Mouse (Mus musculus): ENCODE results near the gene Col11a2. TPM values are rescaled to one million over a fixed set of nuclear protein-coding genes. Genes with fewer than 3 reads are reported as not detected.

Gene Col11a2
- polyA plus RNA-seq, 1 experiment from 2014 or later: 1.6 TPM

- H3K27me3 ChIP-seq (ENCODE audit: insufficient read depth, low read length): no peaks in the 10 kb centered on the region
- H3K4me1 ChIP-seq (replicated peaks; ENCODE audit: insufficient read depth, low read length): peaks cover 5% of the 10 kb centered on the region; the same call in 1 of the 2 replicates
- H3K4me3 ChIP-seq (replicated peaks; ENCODE audit: low read depth, low read length): no peak overlapping the region
- TF ChIP-seq CTCF (IDR thresholded peaks at IDR 0.05; ENCODE audit: low read depth): no peak
- no peaks in the 10 kb centered on the region for H3K9me3 ChIP-seq (replicated peaks; ENCODE audit: low read length)
- no peak overlapping the region for H3K9ac ChIP-seq (ENCODE audit: low read depth, low read length)
- no peak overlapping the region for H3K4me2 ChIP-seq (ENCODE audit: low read length)
- H3K36me3 ChIP-seq (ENCODE audit: insufficient read depth, low read length): no peaks in the 10 kb centered on the region
- no peak overlapping the region for H3K27ac ChIP-seq
- DNase-seq (ENCODE audit: low spot score) (no peak), ATAC-seq (replicated peaks; ENCODE audit: low FRiP score, low read depth) (no peak)
- WGBS: 73% methylated on average over 6 of the region's 6 CpGs
Observed at GRCm38 (mm10) chr17:34102831-34103230, 63.6 kb downstream of the Col11a2 start.

GRCm38 (mm10) chr17:34104804-34105203 is 65.6 kb downstream of the Col11a2 start:
- TF ChIP-seq CTCF (IDR thresholded peaks at IDR 0.05; ENCODE audit: low read depth): no peak
- H3K27me3 ChIP-seq (ENCODE audit: insufficient read depth, low read length): no peaks in the 10 kb centered on the region
- 77% methylated on average over 9 of the region's 9 CpGs for WGBS
- H3K27ac ChIP-seq: no peak overlapping the region
- no peaks in the 10 kb centered on the region for H3K9me3 ChIP-seq (replicated peaks; ENCODE audit: low read length)
- no peak overlapping the region for H3K4me3 ChIP-seq (replicated peaks; ENCODE audit: low read depth, low read length)
- ATAC-seq (replicated peaks; ENCODE audit: low FRiP score, low read depth) (no peak), DNase-seq (ENCODE audit: low spot score) (no peak)
- no peak overlapping the region for H3K9ac ChIP-seq (ENCODE audit: low read depth, low read length)
- H3K36me3 ChIP-seq (ENCODE audit: insufficient read depth, low read length): peaks cover 5% of the 10 kb centered on the region; the same call in 1 of the 2 replicates
- no peak overlapping the region for H3K4me2 ChIP-seq (ENCODE audit: low read length)
- H3K4me1 ChIP-seq (replicated peaks; ENCODE audit: insufficient read depth, low read length): peaks cover under 1% of the 10 kb centered on the region; the same call in 1 of the 2 replicates

- Histone ChIP-seq H3K9me3 (replicated peaks; ENCODE audit: low read length) (no peaks in the 10 kb centered on the region), H3K9ac (ENCODE audit: low read depth, low read length) (no peak overlapping the region), H3K27me3 (ENCODE audit: insufficient read depth, low read length) (no peaks in the 10 kb centered on the region), H3K4me3 (replicated peaks; ENCODE audit: low read depth, low read length) (no peak overlapping the region), H3K4me1 (replicated peaks; ENCODE audit: insufficient read depth, low read length) (no peaks in the 10 kb centered on the region), H3K27ac (no peak overlapping the region), H3K36me3 (ENCODE audit: insufficient read depth, low read length) (peaks cover 17% of the 10 kb centered on the region), H3K4me2 (ENCODE audit: low read length) (no peak overlapping the region)
- DNase-seq (ENCODE audit: low spot score) (no peak), ATAC-seq (replicated peaks; ENCODE audit: low FRiP score, low read depth) (no peak)
- WGBS: 83% methylated on average over 7 of the region's 7 CpGs
- TF ChIP-seq CTCF (IDR thresholded peaks at IDR 0.05; ENCODE audit: low read depth): no peak
Observed at GRCm38 (mm10) chr17:34106555-34106954, 67.3 kb downstream of the Col11a2 start.

GRCm38 (mm10) chr17:34107109-34107867 is 68.1 kb downstream of the Col11a2 start:
- no peak overlapping the region for H3K9ac ChIP-seq (ENCODE audit: low read depth, low read length)
- no peak overlapping the region for H3K27ac ChIP-seq
- H3K4me3 ChIP-seq (replicated peaks; ENCODE audit: low read depth, low read length): no peak overlapping the region
- TF ChIP-seq CTCF (IDR thresholded peaks at IDR 0.05; ENCODE audit: low read depth): no peak
- H3K27me3 ChIP-seq (ENCODE audit: insufficient read depth, low read length): no peaks in the 10 kb centered on the region
- DNase-seq (ENCODE audit: low spot score): no peak
- ATAC-seq (replicated peaks; ENCODE audit: low FRiP score, low read depth): no peak
- no peaks in the 10 kb centered on the region for H3K9me3 ChIP-seq (replicated peaks; ENCODE audit: low read length)
- peaks cover 25% of the 10 kb centered on the region for H3K36me3 ChIP-seq (ENCODE audit: insufficient read depth, low read length)
- WGBS: 76% methylated on average over 7 of the region's 7 CpGs
- no peak overlapping the region for H3K4me2 ChIP-seq (ENCODE audit: low read length)
- no peaks in the 10 kb centered on the region for H3K4me1 ChIP-seq (replicated peaks; ENCODE audit: insufficient read depth, low read length)

GRCm38 (mm10) chr17:34108460-34108859 is 69.2 kb downstream of the Col11a2 start:
- H3K36me3 ChIP-seq (ENCODE audit: insufficient read depth, low read length): peaks cover 36% of the 10 kb centered on the region
- no peak for TF ChIP-seq CTCF (IDR thresholded peaks at IDR 0.05; ENCODE audit: low read depth)
- no peak overlapping the region for H3K4me2 ChIP-seq (ENCODE audit: low read length)
- ATAC-seq (replicated peaks; ENCODE audit: low FRiP score, low read depth) (no peak), DNase-seq (ENCODE audit: low spot score) (no peak)
- H3K9ac ChIP-seq (ENCODE audit: low read depth, low read length): no peak overlapping the region
- no peaks in the 10 kb centered on the region for H3K4me1 ChIP-seq (replicated peaks; ENCODE audit: insufficient read depth, low read length)
- no peaks in the 10 kb centered on the region for H3K9me3 ChIP-seq (replicated peaks; ENCODE audit: low read length)
- 77% methylated on average over 5 of the region's 6 CpGs for WGBS
- H3K4me3 ChIP-seq (replicated peaks; ENCODE audit: low read depth, low read length): no peak overlapping the region
- H3K27me3 ChIP-seq (ENCODE audit: insufficient read depth, low read length): no peaks in the 10 kb centered on the region
- H3K27ac ChIP-seq: no peak overlapping the region

- Histone ChIP-seq H3K9ac (ENCODE audit: low read depth, low read length) (no peak overlapping the region), H3K27ac (no peak overlapping the region), H3K4me2 (ENCODE audit: low read length) (no peak overlapping the region), H3K27me3 (ENCODE audit: insufficient read depth, low read length) (no peaks in the 10 kb centered on the region), H3K4me1 (replicated peaks; ENCODE audit: insufficient read depth, low read length) (no peaks in the 10 kb centered on the region), H3K36me3 (ENCODE audit: insufficient read depth, low read length) (peaks cover 44% of the 10 kb centered on the region), H3K9me3 (replicated peaks; ENCODE audit: low read length) (no peaks in the 10 kb centered on the region), H3K4me3 (replicated peaks; ENCODE audit: low read depth, low read length) (no peak overlapping the region)
- no peak for ATAC-seq (replicated peaks; ENCODE audit: low FRiP score, low read depth)
- TF ChIP-seq CTCF (IDR thresholded peaks at IDR 0.05; ENCODE audit: low read depth): peak; percentile 53
- 75% methylated on average over 14 of the region's 14 CpGs for WGBS
- peak; percentile 59 for DNase-seq (ENCODE audit: low spot score)
Observed at GRCm38 (mm10) chr17:34109038-34109805, 70.0 kb downstream of the Col11a2 start.

Data from kidney, postnatal 0 days (tissue).